Mouse (Mus musculus) thymus, postnatal 10 days (tissue): ENCODE results near the gene Gabbr2.

Experiments
- DNase-seq, 2 experiments: peaks; one replicate each; pipeline ENCODE4 v3.0.0; 2021; ENCODE audit warnings: low spot score in 2 of 2

Gene Gabbr2

GRCm38 (mm10) chr4:46991016-46991958 is at the start of gene Gabbr2:
Gene Gabbr2, minus strand, starts transcription at chr4:46991873.
- DNase-seq, result no peak

- no peak for DNase-seq
Observed at GRCm38 (mm10) chr4:47039586-47039985, 47.9 kb upstream of the Gabbr2 start.

- peak; percentile 45 to 85 for DNase-seq
Observed at GRCm38 (mm10) chr4:47037321-47037657, 45.6 kb upstream of the Gabbr2 start.

- DNase-seq, result no peak
Observed at GRCm38 (mm10) chr4:47036486-47037320, 45.0 kb upstream of the Gabbr2 start.

- DNase-seq, result no peak
Observed at GRCm38 (mm10) chr4:47035536-47035935, 43.9 kb upstream of the Gabbr2 start.

GRCm38 (mm10) chr4:47032171-47032570 is 40.5 kb upstream of the Gabbr2 start:
- no peak for DNase-seq

- DNase-seq, result no peak
Observed at GRCm38 (mm10) chr4:47028791-47029190, 37.1 kb upstream of the Gabbr2 start.

- DNase-seq, result no peak
Observed at GRCm38 (mm10) chr4:47023949-47024348, 32.3 kb upstream of the Gabbr2 start.

GRCm38 (mm10) chr4:47022804-47023603 is 31.3 kb upstream of the Gabbr2 start:
- no peak for DNase-seq

GRCm38 (mm10) chr4:47020563-47020962 is 28.9 kb upstream of the Gabbr2 start:
- DNase-seq, result peak; percentile 62 to 85

GRCm38 (mm10) chr4:47015156-47015555 is 23.5 kb upstream of the Gabbr2 start:
- DNase-seq, result no peak

- no peak for DNase-seq
Observed at GRCm38 (mm10) chr4:47012476-47012875, 20.8 kb upstream of the Gabbr2 start.

- peak; percentile 75 to 76 for DNase-seq
Observed at GRCm38 (mm10) chr4:47010400-47011231, 18.9 kb upstream of the Gabbr2 start.

- DNase-seq, result peak; percentile 47 to 60
Observed at GRCm38 (mm10) chr4:47000626-47001395, 9.1 kb upstream of the Gabbr2 start.

- DNase-seq, result no peak
Observed at GRCm38 (mm10) chr4:46997969-46998368, 6.3 kb upstream of the Gabbr2 start.

- DNase-seq, result peak in 1 of 2 experiments; percentile 51
Observed at GRCm38 (mm10) chr4:46992827-46993473, 1.3 kb upstream of the Gabbr2 start.

GRCm38 (mm10) chr4:46991959-46992316 is 265 bp upstream of the Gabbr2 start:
- no peak for DNase-seq

- no peak for DNase-seq
Observed at GRCm38 (mm10) chr4:46990281-46991015, 1.2 kb downstream of the Gabbr2 start.

- peak; percentile 27 to 48 for DNase-seq
Observed at GRCm38 (mm10) chr4:46989842-46990241, 1.8 kb downstream of the Gabbr2 start.
